Mouse (Mus musculus) liver, adult 2 months (tissue): ENCODE measurements around the gene Foxe3.

ENCODE experiments used
- CTCF ChIP-seq: fragments of 200-500 bp; IDR thresholded peaks from 2 replicates; pipeline ENCODE4 v1.5.1; 2011; ENCODE audit warnings: low read depth, low read length, control low read depth
- POLR2A ChIP-seq: fragments of 200-500 bp; IDR thresholded peaks from 2 replicates; pipeline ENCODE4 v1.6.1; 2011; ENCODE audit warnings: low read length, control low read depth; ENCODE audit not compliant: insufficient read depth; ENCODE audit errors: extremely low read depth

GRCm38 (mm10) chr4:114903422-114903782 is 22.4 kb downstream of the Foxe3 start:
- TF ChIP-seq POLR2A, result no peak
- no peak for TF ChIP-seq CTCF
